Mouse (Mus musculus): ENCODE measurements at regions not wholly inside any gene's neighbourhood (a gene's known extent, or its start where the extent isn't known, plus 50 kb on each side); places are given as distances from the start of the nearest gene placed in this dataset.

DNA sequence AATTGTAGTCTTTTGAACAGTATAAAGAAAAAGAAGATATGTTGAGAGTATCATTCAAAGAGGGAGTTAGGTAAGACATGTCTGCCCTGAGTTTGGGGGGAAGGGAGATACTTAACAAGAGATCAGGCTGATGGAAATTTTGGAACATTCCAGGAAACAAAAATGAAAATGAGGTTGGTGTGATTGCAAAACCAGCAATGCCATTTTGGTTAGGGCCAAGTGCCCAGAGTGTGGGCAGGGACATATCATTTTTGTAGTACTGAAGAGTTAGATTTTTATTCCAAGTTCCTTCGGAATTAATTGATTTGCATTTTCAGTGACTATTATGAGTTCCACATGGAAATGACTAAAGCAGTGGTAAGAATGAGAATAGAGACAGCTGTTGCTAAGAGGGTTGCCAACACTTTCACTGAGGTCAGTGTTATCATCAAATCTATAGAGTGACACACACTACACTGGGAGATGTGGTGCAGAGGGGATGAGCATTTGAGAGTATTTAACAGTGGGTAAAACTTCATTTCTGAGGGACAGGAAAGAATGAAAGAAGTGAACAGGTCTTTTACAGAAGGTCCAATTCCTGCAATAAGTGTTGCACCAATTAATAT is 105.1 kb upstream of the Erbb4 start:
- in situ Hi-C loops (cut with MboI, MseI) = no loop called here

DNA sequence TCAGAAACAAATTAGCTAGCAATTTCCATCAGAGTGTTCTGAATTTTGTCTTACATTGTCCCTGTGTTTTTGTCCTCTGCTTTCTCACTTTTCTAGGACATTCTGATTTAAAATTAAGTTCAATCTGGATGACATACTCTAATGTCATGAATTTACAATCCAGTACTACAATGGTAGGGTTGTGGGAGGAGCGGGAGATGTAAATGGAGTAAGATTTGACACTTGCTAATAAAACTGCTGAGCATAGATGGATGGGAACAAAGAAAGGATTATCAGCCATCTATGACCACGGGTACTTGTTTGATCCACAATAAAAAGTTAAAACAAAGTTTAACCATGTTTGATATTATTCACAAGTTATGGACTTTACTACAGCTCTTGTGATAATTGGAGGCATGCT is 94.9 kb upstream of the Erbb4 start:
- in situ Hi-C loops (cut with MboI, MseI) = no loop called here

GRCm38 (mm10) chr1:69165202-69165601 is 57.3 kb upstream of the Erbb4 start:
- in situ Hi-C loops (cut with MboI, MseI) = no loop called here
